Mouse (Mus musculus) CD8-positive naive resting alpha-beta T cell, adult 2 months (primary cell): ENCODE measurements around the gene Chmp2b.

ENCODE experiments used
- DNase-seq, 2 experiments: peaks; one replicate each; pipeline ENCODE4 v3.0.0; 2022; ENCODE audit warnings: low read depth in 2 of 2, low spot score in 2 of 2

Chmp2b gene

GRCm38 (mm10) chr16:65526695-65527094 lies 35.8 kb downstream of the Chmp2b start:
- DNase-seq: no peak

- no peak for DNase-seq
Observed at GRCm38 (mm10) chr16:65526004-65526403, 36.5 kb downstream of the Chmp2b start.

- no peak for DNase-seq
Observed at GRCm38 (mm10) chr16:65520211-65520610, 42.3 kb downstream of the Chmp2b start, which contains the start of gene Pou1f1. Gene Pou1f1 (plus strand): TSS chr16:65520511.

GRCm38 (mm10) chr16:65514223-65514622 lies 48.3 kb downstream of the Chmp2b start:
- no peak for DNase-seq

GRCm38 (mm10) chr16:65497049-65497448 lies 65.5 kb downstream of the Chmp2b start:
- DNase-seq: no peak

GRCm38 (mm10) chr16:65496030-65496429 lies 66.5 kb downstream of the Chmp2b start:
- DNase-seq: no peak
